Mouse (Mus musculus) Patski (cell line): ENCODE data around the gene Sost. TPM values are rescaled to one million over a fixed set of nuclear protein-coding genes. Genes with fewer than 3 reads are reported as not detected.

Experiments
- ATAC-seq: fragments of 100-300 bp; one replicate; pipeline ENCODE4 v1.8.0; 2021
- CTCF ChIA-PET: fragments of 350-600 bp; sonication (Branson Sonifier 250); formaldehyde crosslinking; loops from one replicate; lab custom pipeline; 2022; ENCODE audit warnings: inconsistent platforms; lab: Charles Lee
- POLR2A ChIA-PET: fragments of 350-600 bp; sonication (Branson Sonifier 250); formaldehyde crosslinking; loops from one replicate; lab custom pipeline; 2022; ENCODE audit warnings: antibody characterized with exemption, inconsistent platforms; lab: Charles Lee
- DNase-seq: peaks from one replicate; pipeline ENCODE4 v3.0.0-alpha.2; 2011; ENCODE audit warnings: low read depth, low spot score
- H3K27me3 ChIP-seq: fragments of 371-371 bp; one replicate; pipeline ENCODE4 v1.5.1; 2021
- CTCF ChIP-seq: fragments of 100-300 bp; IDR thresholded peaks from one replicate; pipeline ENCODE4 v1.5.1; 2021
- in situ Hi-C: fragments of 300-500 bp; cut with MboI; formaldehyde crosslinking; loops from 3 replicates; pipeline ENCODE4 v1.11.1; 2018; ENCODE audit warnings: low pct_unique_long_range_greater_than_20kb, mixed read lengths
- polyA plus RNA-seq: library from polyadenylated mRNA; unstranded; gene quantifications from one replicate; pipeline ENCODE4 v1.2.3, GENCODE M21; 2021

Gene Sost
- polyA plus RNA-seq, 1 experiment from 2014 or later, result not detected

GRCm38 (mm10) chr11:101931978-101932377 lies 34.8 kb downstream of the Sost start:
- in situ Hi-C loops, result no loop called here
- no peak for TF ChIP-seq CTCF
- no peak for DNase-seq
- H3K27me3 ChIP-seq, result peaks cover 14% of the 10 kb centered on the region
- ATAC-seq, result no peak
- CTCF ChIA-PET, result interaction anchor here (0.9 to 2.9 kb wide), 4 partner anchors 8 to 37 kb away, joined by 3 to 13 read pairs (median 4); no protein-coding TSS in a partner anchor
- POLR2A ChIA-PET, result interaction anchor here (1.4 kb wide), 1 partner anchor 14 kb away, joined by 3 read pairs; no protein-coding TSS in a partner anchor

GRCm38 (mm10) chr11:101928030-101928762 lies 38.6 kb downstream of the Sost start:
- POLR2A ChIA-PET, result interaction anchor here (0.6 to 1.0 kb wide), 2 partner anchors 14 to 26 kb away, joined by 3 read pairs; no protein-coding TSS in a partner anchor
- CTCF ChIA-PET, result interaction anchor here (0.9 to 3.2 kb wide), 7 partner anchors 11 to 173 kb away, joined by 3 to 17 read pairs (median 3); partner anchors contain the start of genes Ppy and Sost
- DNase-seq, result no peak
- no peak for ATAC-seq
- H3K27me3 ChIP-seq, result peaks cover 3% of the 10 kb centered on the region
- peak; percentile 76 for TF ChIP-seq CTCF
- in situ Hi-C loops, result no loop called here

GRCm38 (mm10) chr11:101926951-101927589 lies 39.7 kb downstream of the Sost start:
- ChIA-PET CTCF (interaction anchor here (1.1 to 3.2 kb wide), 4 partner anchors 16 to 41 kb away, joined by 3 to 17 read pairs (median 4); partner anchors contain the start of gene Sost), POLR2A (interaction anchor here (0.5 to 1.0 kb wide), 2 partner anchors 27 to 40 kb away, joined by 3 read pairs; no protein-coding TSS in a partner anchor)

GRCm38 (mm10) chr11:101925636-101926035 lies 41.2 kb downstream of the Sost start:
- ATAC-seq, result no peak
- ChIA-PET POLR2A (no interaction called here), CTCF (interaction anchor here (3.2 kb wide), 1 partner anchor 43 kb away, joined by 14 read pairs; no protein-coding TSS in a partner anchor)
- in situ Hi-C loops, result no loop called here
- no peak for DNase-seq
- TF ChIP-seq CTCF, result no peak
- no peaks in the 10 kb centered on the region for H3K27me3 ChIP-seq

More at GRCm38 (mm10) chr11:101926951-101927589, 39.7 kb downstream of the Sost start:
- no peak for DNase-seq
- ATAC-seq, result no peak
- TF ChIP-seq CTCF, result no peak
- peaks cover 3% of the 10 kb centered on the region for H3K27me3 ChIP-seq
- in situ Hi-C loops, result no loop called here

- no peak for TF ChIP-seq CTCF
- ChIA-PET CTCF (interaction anchor here (3.2 kb wide), 1 partner anchor 44 kb away, joined by 14 read pairs; no protein-coding TSS in a partner anchor), POLR2A (no interaction called here)
- ATAC-seq, result no peak
- in situ Hi-C loops, result loop anchor here (5.0 kb wide), 1 partner anchor 43 kb away; the partner anchor contains the start of gene Sost
- DNase-seq, result no peak
- H3K27me3 ChIP-seq, result no peaks in the 10 kb centered on the region
Measured at GRCm38 (mm10) chr11:101924441-101924976, 42.3 kb downstream of the Sost start.

GRCm38 (mm10) chr11:101923988-101924387 lies 42.8 kb downstream of the Sost start:
- in situ Hi-C loops, result loop anchor here (5.0 kb wide), 1 partner anchor 43 kb away; the partner anchor contains the start of gene Sost
- ATAC-seq (no peak), DNase-seq (no peak)
- H3K27me3 ChIP-seq, result peaks cover 3% of the 10 kb centered on the region
- CTCF ChIA-PET, result interaction anchor here (0.9 to 3.2 kb wide), 2 partner anchors 8 to 44 kb away, joined by 3 to 14 read pairs; no protein-coding TSS in a partner anchor
- POLR2A ChIA-PET, result no interaction called here
- TF ChIP-seq CTCF, result no peak

- ChIA-PET POLR2A (no interaction called here), CTCF (interaction anchor here (0.8 to 5.4 kb wide), 2 partner anchors 11 to 46 kb away, joined by 4 to 61 read pairs; partner anchors contain the start of gene Sost)
- in situ Hi-C loops, result loop anchor here (5.0 kb wide), 1 partner anchor 46 kb away; the partner anchor contains the start of gene Sost
- ATAC-seq (no peak), DNase-seq (no peak)
- H3K27me3 ChIP-seq, result peaks cover 19% of the 10 kb centered on the region
- TF ChIP-seq CTCF, result no peak
Measured at GRCm38 (mm10) chr11:101921361-101921952, 45.4 kb downstream of the Sost start.

GRCm38 (mm10) chr11:101919660-101920059 lies 47.2 kb downstream of the Sost start:
- H3K27me3 ChIP-seq, result peaks cover 31% of the 10 kb centered on the region
- ATAC-seq (no peak), DNase-seq (no peak)
- CTCF ChIA-PET, result interaction anchor here (1.0 to 5.4 kb wide), 4 partner anchors 9 to 48 kb away, joined by 3 to 61 read pairs (median 6); partner anchors contain the start of gene Sost
- TF ChIP-seq CTCF, result peak; percentile 84
- in situ Hi-C loops, result loop anchor here (5.0 kb wide), 1 partner anchor 48 kb away; the partner anchor contains the start of gene Sost
- POLR2A ChIA-PET, result interaction anchor here (0.5 to 0.9 kb wide), 2 partner anchors 47 to 277 kb away, joined by 3 to 6 read pairs; partner anchors contain the start of gene Sost

- in situ Hi-C loops, result no loop called here
- no peak for DNase-seq
- no peak for TF ChIP-seq CTCF
- CTCF ChIA-PET, result interaction anchor here (1.1 to 5.4 kb wide), 4 partner anchors 9 to 49 kb away, joined by 3 to 61 read pairs (median 6); partner anchors contain the start of gene Sost
- POLR2A ChIA-PET, result interaction anchor here (0.9 to 1.6 kb wide), 2 partner anchors 48 to 50 kb away, joined by 6 to 9 read pairs; partner anchors contain the start of gene Sost
- H3K27me3 ChIP-seq, result peaks cover 31% of the 10 kb centered on the region
- ATAC-seq, result no peak
Measured at GRCm38 (mm10) chr11:101918609-101919008, 48.2 kb downstream of the Sost start.
